20 mouse cellular contexts compared by ENCODE assay signal in the genomic region with DNA sequence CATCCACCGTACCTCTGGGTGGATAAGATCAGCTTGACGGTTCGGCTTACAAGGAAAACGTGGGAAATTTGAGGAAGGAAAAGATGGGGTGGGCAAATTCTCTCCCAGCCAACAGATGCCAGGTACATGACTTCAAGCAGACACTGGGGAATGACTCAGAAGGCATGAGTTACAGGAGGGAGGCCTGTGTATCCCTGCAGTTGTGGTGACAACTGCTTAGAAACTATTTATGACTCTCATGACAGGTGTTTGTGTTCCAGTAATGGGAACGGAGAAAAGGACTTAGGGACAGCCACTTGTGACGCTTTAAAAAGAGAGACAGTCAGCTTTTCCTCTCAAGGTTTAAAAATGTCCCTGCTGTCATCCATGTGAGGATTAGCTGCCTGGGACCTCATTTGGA. TPM values are rescaled to one million over a fixed set of nuclear protein-coding genes. Genes with fewer than 3 reads are reported as not detected.
"Had no signal": no experiment of that assay in that cellular context is flagged by ENCODE, and none has a peak within 500 bp of the region (broad histone marks: within the 10 kb centered on the region; RNA-seq: fewer than 3 reads in every experiment).

No protein-coding gene starts in this region.

- H3K4me2 ChIP-seq: neural tube, embryonic 13.5 days; neural tube, embryonic 15.5 days; stomach, embryonic 15.5 days had no signal

- H3K4me3 ChIP-seq: neural tube, embryonic 13.5 days; neural tube, embryonic 15.5 days; stomach, embryonic 15.5 days had no signal

- DNase-seq: retina, postnatal 1 day; right cerebral cortex, adult 18-20 months; right cerebral cortex, postnatal 14 days; right cerebral cortex, postnatal 25 days; right cerebral cortex, postnatal 4 days; spleen, adult 18-20 months; thymus, adult 18-20 months; thymus, adult 2 months; thymus, postnatal 14 days; thymus, postnatal 25 days; thymus, postnatal 36 days; thymus, postnatal 4 days had no signal

- H3K9me3 ChIP-seq: neural tube, embryonic 13.5 days; neural tube, embryonic 15.5 days; stomach, embryonic 15.5 days had no signal

- H3K27me3 ChIP-seq: neural tube, embryonic 13.5 days; neural tube, embryonic 15.5 days; stomach, embryonic 15.5 days had no signal

- H3K36me3 ChIP-seq: neural tube, embryonic 15.5 days had no signal

- H3K27ac ChIP-seq: neural tube, embryonic 13.5 days; neural tube, embryonic 15.5 days; stomach, embryonic 15.5 days; stomach, postnatal 0 days had no signal

- H3K9ac ChIP-seq: neural tube, embryonic 13.5 days; neural tube, embryonic 15.5 days; stomach, embryonic 15.5 days had no signal

- H3K4me1 ChIP-seq: neural tube, embryonic 13.5 days; stomach, embryonic 15.5 days had no signal

RNA-seq across cellular contexts. Expression of a gene that starts 22.3 kb away (rescaled TPM):
- total RNA-seq: neutrophil, adult 5-6 weeks had no signal
- polyA plus RNA-seq: small intestine, adult 2 months; testis, adult 2 months; urinary bladder, adult 2 months had no signal
